In the genomic region with DNA sequence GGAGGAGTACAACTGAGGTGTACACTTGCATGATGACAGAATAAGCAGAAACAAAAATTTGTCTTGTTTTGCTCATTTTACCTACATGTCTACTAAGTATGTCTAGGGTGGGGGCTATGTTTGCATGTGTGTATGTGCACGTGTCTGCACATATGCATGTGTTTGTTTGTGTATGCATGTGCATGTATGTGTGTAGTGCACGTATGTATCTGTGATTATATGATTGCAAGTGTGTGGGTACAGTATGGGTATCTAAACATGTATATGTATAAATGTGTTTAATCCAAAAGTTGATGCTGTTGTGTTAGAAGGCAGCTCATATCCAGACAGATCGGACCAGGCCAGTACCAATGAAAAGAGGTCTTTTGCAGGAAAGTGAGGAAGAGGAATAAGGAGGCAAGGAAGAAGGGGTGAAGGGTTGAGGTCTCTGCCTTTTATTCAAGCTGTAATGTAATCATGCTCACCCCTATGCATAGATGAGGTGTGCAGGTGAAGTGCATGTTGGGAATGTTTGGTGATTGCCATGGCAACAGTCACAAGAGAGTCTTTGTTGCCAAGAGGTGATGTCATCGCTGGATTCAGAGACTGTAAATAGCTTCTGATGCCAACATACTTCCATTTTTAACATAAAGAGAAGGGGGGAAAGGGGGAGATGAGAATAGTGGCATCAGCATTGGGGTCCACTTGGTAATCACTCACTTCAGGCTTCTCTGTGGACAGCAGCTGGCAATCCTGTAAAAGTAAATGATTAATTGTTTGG, we compare ENCODE assay signal across 11 mouse cellular contexts.
DNase-seq lines count a peak whose midpoint lies in the region; ATAC-seq and TF ChIP-seq lines count a peak whose summit lies in the region.
"Had no signal": no experiment of that assay in that cellular context is flagged by ENCODE, and none has a peak within 500 bp of the region (broad histone marks: within the 10 kb centered on the region; RNA-seq: fewer than 3 reads in every experiment).

No protein-coding gene starts in this region.

- H3K27me3 ChIP-seq in embryonic facial prominence, embryonic 11.5 days (ENCODE audit: control insufficient read depth, insufficient read depth, low read length), result no peaks in the 10 kb centered on the region
- H3K27me3 ChIP-seq in embryonic facial prominence, embryonic 10.5 days (replicated peaks; ENCODE audit: low read depth, poor library complexity, severe bottlenecking), result no peaks in the 10 kb centered on the region
- H3K27me3 ChIP-seq in limb, embryonic 12.5 days, result no peaks in the 10 kb centered on the region
- no peaks in the 10 kb centered on the region for H3K27me3 ChIP-seq in limb, embryonic 10.5 days (ENCODE audit: low read depth, poor library complexity, severe bottlenecking)
- H3K27me3 ChIP-seq in stomach, postnatal 0 days (ENCODE audit: control insufficient read depth, insufficient read depth, low read length), result no peaks in the 10 kb centered on the region
- H3K27me3 ChIP-seq in heart, adult 2 months (ENCODE audit: control insufficient read depth, insufficient read depth, low read length), result no peaks in the 10 kb centered on the region
- H3K27me3 ChIP-seq: heart, embryonic 13.5 days had no signal

- H3K79me2 ChIP-seq in heart, adult 2 months (replicated peaks; ENCODE audit: control insufficient read depth, insufficient read depth, low read length), result no peaks in the 10 kb centered on the region

- H3K9me3 ChIP-seq in embryonic facial prominence, embryonic 11.5 days (replicated peaks; ENCODE audit: control insufficient read depth, low read length), result no peaks in the 10 kb centered on the region
- no peaks in the 10 kb centered on the region for H3K9me3 ChIP-seq in embryonic facial prominence, embryonic 10.5 days
- no peaks in the 10 kb centered on the region for H3K9me3 ChIP-seq in limb, embryonic 12.5 days
- H3K9me3 ChIP-seq in limb, embryonic 10.5 days (replicated peaks), result no peaks in the 10 kb centered on the region
- H3K9me3 ChIP-seq in stomach, postnatal 0 days (ENCODE audit: control insufficient read depth, low read length), result no peaks in the 10 kb centered on the region
- H3K9me3 ChIP-seq: heart, embryonic 13.5 days had no signal

- no peak overlapping the region for H3K4me3 ChIP-seq in embryonic facial prominence, embryonic 11.5 days (ENCODE audit: low read depth, low read length)
- no peak overlapping the region for H3K4me3 ChIP-seq in embryonic facial prominence, embryonic 10.5 days
- no peak overlapping the region for H3K4me3 ChIP-seq in limb, embryonic 12.5 days (replicated peaks)
- H3K4me3 ChIP-seq in limb, embryonic 10.5 days, result no peak overlapping the region
- H3K4me3 ChIP-seq in stomach, postnatal 0 days (ENCODE audit: low read depth, low read length), result no peak overlapping the region
- H3K4me3 ChIP-seq in heart, adult 2 months, result no peak overlapping the region
- H3K4me3 ChIP-seq: heart, embryonic 13.5 days had no signal

- no peak for TF ChIP-seq EP300 in stomach, postnatal 0 days (optimal IDR thresholded peaks at IDR 0.05)
- TF ChIP-seq EP300 in heart, adult 2 months (IDR thresholded peaks at IDR 0.05; ENCODE audit: insufficient read depth, low read depth, low read length), result no peak

- H3K4me2 ChIP-seq in embryonic facial prominence, embryonic 11.5 days (ENCODE audit: low read depth, low read length), result no peak overlapping the region
- H3K4me2 ChIP-seq in limb, embryonic 12.5 days, result no peak overlapping the region
- H3K4me2 ChIP-seq in stomach, postnatal 0 days (replicated peaks; ENCODE audit: low read depth), result no peak overlapping the region
- H3K4me2 ChIP-seq: heart, embryonic 13.5 days had no signal

- no peak overlapping the region for H3K9ac ChIP-seq in embryonic facial prominence, embryonic 11.5 days (replicated peaks; ENCODE audit: low read length)
- no peak overlapping the region for H3K9ac ChIP-seq in limb, embryonic 12.5 days (replicated peaks)
- H3K9ac ChIP-seq in stomach, postnatal 0 days (ENCODE audit: low read length), result no peak overlapping the region
- no peak overlapping the region for H3K9ac ChIP-seq in heart, adult 2 months (ENCODE audit: low read depth, low read length)
- H3K9ac ChIP-seq: heart, embryonic 13.5 days had no signal

- no peaks in the 10 kb centered on the region for H3K4me1 ChIP-seq in embryonic facial prominence, embryonic 11.5 days (ENCODE audit: control insufficient read depth, insufficient read depth, low read length)
- no peaks in the 10 kb centered on the region for H3K4me1 ChIP-seq in embryonic facial prominence, embryonic 10.5 days
- H3K4me1 ChIP-seq in limb, embryonic 12.5 days (replicated peaks), result no peaks in the 10 kb centered on the region
- H3K4me1 ChIP-seq in limb, embryonic 10.5 days, result no peaks in the 10 kb centered on the region
- H3K4me1 ChIP-seq in stomach, postnatal 0 days (replicated peaks; ENCODE audit: control insufficient read depth, insufficient read depth), result no peaks in the 10 kb centered on the region
- H3K4me1 ChIP-seq in heart, adult 2 months (ENCODE audit: control insufficient read depth, insufficient read depth, low read length), result no peaks in the 10 kb centered on the region; the same call in 1 of the 2 replicates

- no peak for TF ChIP-seq POLR2A in heart, adult 2 months (IDR thresholded peaks at IDR 0.05; ENCODE audit: insufficient read depth, low read depth, low read length)

- H3K27ac ChIP-seq in embryonic facial prominence, embryonic 11.5 days (replicated peaks; ENCODE audit: low read depth, low read length), result no peak overlapping the region
- H3K27ac ChIP-seq in embryonic facial prominence, embryonic 10.5 days (replicated peaks), result no peak overlapping the region
- no peak overlapping the region for H3K27ac ChIP-seq in limb, embryonic 12.5 days
- no peak overlapping the region for H3K27ac ChIP-seq in limb, embryonic 10.5 days
- H3K27ac ChIP-seq in stomach, postnatal 0 days (replicated peaks), result no peak overlapping the region
- H3K27ac ChIP-seq in heart, adult 2 months, result no peak overlapping the region
- H3K27ac ChIP-seq: heart, embryonic 13.5 days had no signal

- whole genome bisulfite sequencing in embryonic facial prominence, embryonic 11.5 days, result 85% methylated on average over 4 of the region's 4 CpGs
- 88% methylated on average over 4 of the region's 4 CpGs for WGBS in embryonic facial prominence, embryonic 10.5 days
- 85% methylated on average over 4 of the region's 4 CpGs for WGBS in limb, embryonic 12.5 days
- 89% methylated on average over 4 of the region's 4 CpGs for WGBS in limb, embryonic 10.5 days
- WGBS in stomach, postnatal 0 days, result 77% methylated on average over 4 of the region's 4 CpGs
- 65% methylated on average over 4 of the region's 4 CpGs for WGBS in heart, adult 2 months

- intact Hi-C loops in left cerebral cortex, postnatal 4 days (cut with DNase I), result no loop called here
- intact Hi-C loops in heart, adult 2 months (cut with DNase I), result no loop called here

- H3K36me3 ChIP-seq in embryonic facial prominence, embryonic 11.5 days (replicated peaks; ENCODE audit: control insufficient read depth, insufficient read depth, low read depth, low read length), result no peaks in the 10 kb centered on the region
- H3K36me3 ChIP-seq in embryonic facial prominence, embryonic 10.5 days (replicated peaks), result no peaks in the 10 kb centered on the region
- H3K36me3 ChIP-seq in limb, embryonic 12.5 days, result no peaks in the 10 kb centered on the region
- no peaks in the 10 kb centered on the region for H3K36me3 ChIP-seq in limb, embryonic 10.5 days
- H3K36me3 ChIP-seq in stomach, postnatal 0 days (ENCODE audit: control insufficient read depth, insufficient read depth, low read length), result no peaks in the 10 kb centered on the region
- no peaks in the 10 kb centered on the region for H3K36me3 ChIP-seq in heart, adult 2 months (ENCODE audit: control insufficient read depth, insufficient read depth, low read length)
- H3K36me3 ChIP-seq: heart, embryonic 13.5 days had no signal

- TF ChIP-seq CTCF in stomach, postnatal 0 days (IDR thresholded peaks at IDR 0.05; ENCODE audit: low read depth), result no peak
- no peak for TF ChIP-seq CTCF in heart, adult 2 months (IDR thresholded peaks at IDR 0.05)

- peak; percentile 20 for DNase-seq in embryonic facial prominence, embryonic 11.5 days (ENCODE audit: low spot score)
- DNase-seq in embryonic facial prominence, embryonic 10.5 days (ENCODE audit: low spot score), result no peak
- no peak for DNase-seq in limb, embryonic 10.5 days (ENCODE audit: low spot score)
- DNase-seq in left cerebral cortex, postnatal 4 days, result peak; percentile 22
- no peak for DNase-seq in stomach, postnatal 0 days (ENCODE audit: low spot score)
- DNase-seq in spleen, postnatal 10 days (ENCODE audit: low spot score in 2 of 2), result no peak
- DNase-seq in heart, adult 2 months, result no peak
- DNase-seq: layer of hippocampus, postnatal 36 days; lung, postnatal 10 days had no signal

- peak; percentile 34; the same call in 1 of the 2 replicates for ATAC-seq in embryonic facial prominence, embryonic 11.5 days (replicated peaks; ENCODE audit: insufficient number of reproducible peaks, low FRiP score, low TSS enrichment, low read depth)
- 0 out of 2 replicates have a peak, but pooled peaks have one; percentile 47 for ATAC-seq in limb, embryonic 12.5 days (ENCODE audit: insufficient number of reproducible peaks, insufficient read depth, low FRiP score, low TSS enrichment, low read depth)
- ATAC-seq in stomach, postnatal 0 days (ENCODE audit: low FRiP score, low TSS enrichment), result peak; percentile 42; the same call in 1 of the 2 replicates

Comparison
In these comparisons a context has a peak if more than half of its experiments do, and no peak if none do; other contexts are left out.
1. DNase-seq: peak in embryonic facial prominence, embryonic 11.5 days (single experiment) and left cerebral cortex, postnatal 4 days (single experiment); none in embryonic facial prominence, embryonic 10.5 days (single experiment), limb, embryonic 10.5 days (single experiment), stomach, postnatal 0 days (single experiment), spleen, postnatal 10 days (0 of 2) and heart, adult 2 months (0 of 2).
2. Peak in every context shown above with its lines, with median percentiles within 50 percentile points of each other: ATAC-seq.